Comparison of ENCODE assay signal across 12 mouse cellular contexts in genomic region chr9:91380458-91380914, GRCm38 (mm10). TPM values are rescaled to one million over a fixed set of nuclear protein-coding genes. Genes with fewer than 3 reads are reported as not detected.
DNase-seq lines count a peak whose midpoint lies in the region; ATAC-seq lines count a peak whose summit lies in the region.
"Had no signal": no experiment of that assay in that cellular context is flagged by ENCODE, and none has a peak within 500 bp of the region (broad histone marks: within the 10 kb centered on the region; RNA-seq: fewer than 3 reads in every experiment).

No protein-coding gene starts in this region.

- H3K27me3 ChIP-seq in heart, embryonic 13.5 days (replicated peaks): peaks cover 99% of the 10 kb centered on the region
- H3K27me3 ChIP-seq in forebrain, embryonic 16.5 days (replicated peaks; ENCODE audit: control insufficient read depth, insufficient read depth, low read length): peaks cover 63% of the 10 kb centered on the region
- H3K27me3 ChIP-seq in midbrain, embryonic 16.5 days (ENCODE audit: control insufficient read depth, insufficient read depth, low read depth, low read length): peaks cover 28% of the 10 kb centered on the region

- H3K9ac ChIP-seq in heart, embryonic 13.5 days: no peak overlapping the region
- no peak overlapping the region; the same call in 1 of the 2 replicates for H3K9ac ChIP-seq in forebrain, embryonic 16.5 days (replicated peaks; ENCODE audit: low read depth, low read length)
- H3K9ac ChIP-seq in midbrain, embryonic 16.5 days (ENCODE audit: low read depth, low read length): peak overlapping the region; percentile 50; the same call in 1 of the 2 replicates

- H3K36me3 ChIP-seq in heart, embryonic 13.5 days: no peaks in the 10 kb centered on the region
- no peaks in the 10 kb centered on the region for H3K36me3 ChIP-seq in forebrain, embryonic 16.5 days (ENCODE audit: control insufficient read depth, insufficient read depth)
- H3K36me3 ChIP-seq in midbrain, embryonic 16.5 days (ENCODE audit: control insufficient read depth, insufficient read depth, low read length): no peaks in the 10 kb centered on the region

- H3K4me3 ChIP-seq in heart, embryonic 13.5 days: peak overlapping the region; percentile 60; the same call in 1 of the 2 replicates
- peak overlapping the region; percentile 4 for H3K4me3 ChIP-seq in forebrain, embryonic 16.5 days (replicated peaks; ENCODE audit: low read length)
- H3K4me3 ChIP-seq in midbrain, embryonic 16.5 days (ENCODE audit: low read depth, low read length): peak overlapping the region; percentile 22

- WGBS in heart, embryonic 13.5 days: 2% methylated on average over 9 of the region's 9 CpGs
- 2% methylated on average over 9 of the region's 9 CpGs for WGBS in forebrain, embryonic 16.5 days
- WGBS in midbrain, embryonic 16.5 days: 3% methylated on average over 9 of the region's 9 CpGs

- no peak for ATAC-seq in heart, embryonic 13.5 days (ENCODE audit: extremely low read depth, insufficient number of reproducible peaks, low FRiP score, low TSS enrichment)
- no peak for ATAC-seq in forebrain, embryonic 16.5 days
- ATAC-seq in midbrain, embryonic 16.5 days: no peak

- DNase-seq in heart, postnatal 25 days (ENCODE audit: low spot score): no peak
- DNase-seq in cerebellum, adult 9-11 months: peak; percentile 71
- DNase-seq in spleen, postnatal 10 days (ENCODE audit: low spot score in 2 of 2): no peak
- no peak for DNase-seq in gastrocnemius, postnatal 36 days
- no peak for DNase-seq in frontal cortex, postnatal 10 days (ENCODE audit: low spot score in 2 of 2)
- DNase-seq: heart, postnatal 4 days; layer of hippocampus, postnatal 36 days; lung, postnatal 14 days had no signal

- no peak overlapping the region for H3K27ac ChIP-seq in heart, embryonic 13.5 days (replicated peaks)
- H3K27ac ChIP-seq in forebrain, embryonic 16.5 days (ENCODE audit: low read length): peak overlapping the region; percentile 67
- H3K27ac ChIP-seq in midbrain, embryonic 16.5 days (ENCODE audit: low read length): peak overlapping the region; percentile 87

- H3K9me3 ChIP-seq in heart, embryonic 13.5 days: no peaks in the 10 kb centered on the region
- H3K9me3 ChIP-seq in forebrain, embryonic 16.5 days (ENCODE audit: control insufficient read depth, low read length): no peaks in the 10 kb centered on the region
- H3K9me3 ChIP-seq in midbrain, embryonic 16.5 days (replicated peaks; ENCODE audit: control insufficient read depth, low read length, poor library complexity, severe bottlenecking): no peaks in the 10 kb centered on the region

- H3K4me2 ChIP-seq in heart, embryonic 13.5 days: no peak overlapping the region; the same call in 1 of the 2 replicates
- peak overlapping the region; percentile 48 for H3K4me2 ChIP-seq in forebrain, embryonic 16.5 days (ENCODE audit: low read length)
- H3K4me2 ChIP-seq in midbrain, embryonic 16.5 days (ENCODE audit: low read length): peak overlapping the region; percentile 58

- intact Hi-C loops in heart, postnatal 25 days (cut with DNase I): no loop called here
- intact Hi-C loops in gastrocnemius, postnatal 36 days (cut with DNase I): no loop called here

- peaks cover 16% of the 10 kb centered on the region for H3K4me1 ChIP-seq in heart, embryonic 13.5 days
- peaks cover 19% of the 10 kb centered on the region for H3K4me1 ChIP-seq in forebrain, embryonic 16.5 days (replicated peaks; ENCODE audit: control insufficient read depth, insufficient read depth, low read length)
- H3K4me1 ChIP-seq in midbrain, embryonic 16.5 days (ENCODE audit: control insufficient read depth, insufficient read depth, low read length): 0 out of 2 replicates have a peak, but pooled peaks cover 3% of the 10 kb centered on the region

RNA-seq across cellular contexts. Expression of gene Zic1, which starts 14.9 kb away (rescaled TPM):
- 0.09 TPM in 1 of 2 replicates, not detected in the other for polyA plus RNA-seq in heart, embryonic 13.5 days (2015; fragmentation: Nextera tagmentation; extraction: Ambion mirVana)
- not detected for total RNA-seq in heart, postnatal 25 days (2021)
- polyA plus RNA-seq in forebrain, embryonic 16.5 days (2015; fragmentation: Nextera tagmentation; extraction: Ambion mirVana): 4.5 and 8.0 TPM in 2 replicates
- 9.1 and 20.6 TPM in 2 replicates for polyA plus RNA-seq in midbrain, embryonic 16.5 days (2015; fragmentation: Nextera tagmentation; extraction: Ambion mirVana)
- total RNA-seq in gastrocnemius, postnatal 36 days (2021): 1 to 10 TPM; 1.3 to 2.8 TPM
- total RNA-seq: heart, postnatal 4 days had no signal
- polyA plus RNA-seq: stomach, embryonic 16.5 days had no signal

RNA-seq across cellular contexts. Expression of gene Zic4, which starts 18.3 kb away (rescaled TPM):
- polyA plus RNA-seq in heart, embryonic 13.5 days (2015; fragmentation: Nextera tagmentation; extraction: Ambion mirVana): not detected in 2 replicates
- not detected for total RNA-seq in heart, postnatal 25 days (2021)
- polyA plus RNA-seq in forebrain, embryonic 16.5 days (2015; fragmentation: Nextera tagmentation; extraction: Ambion mirVana): 28.3 and 47.6 TPM in 2 replicates
- polyA plus RNA-seq in midbrain, embryonic 16.5 days (2015; fragmentation: Nextera tagmentation; extraction: Ambion mirVana): 55.8 and 154 TPM in 2 replicates
- under 1 TPM in 1 of 2 experiments, not detected in 1; 0.43 TPM for total RNA-seq in gastrocnemius, postnatal 36 days (2021)
- total RNA-seq: heart, postnatal 4 days had no signal
- polyA plus RNA-seq: stomach, embryonic 16.5 days had no signal

Comparison
In these comparisons a context has a peak if more than half of its experiments do, and no peak if none do; other contexts are left out.
1. H3K4me3 ChIP-seq: peak in every context shown above with its lines; median percentile 60 in heart, embryonic 13.5 days; 22 in midbrain, embryonic 16.5 days; 4 in forebrain, embryonic 16.5 days.
2. RNA of gene Zic4, which starts 18.3 kb away (polyA plus RNA-seq): 55.8 to 154 TPM in midbrain, embryonic 16.5 days and 28.3 to 47.6 TPM in forebrain, embryonic 16.5 days; not detected in heart, embryonic 13.5 days; every median in the first group is over 10 times any median in the second.